Mouse (Mus musculus): ENCODE results near the gene Olfr784. TPM values are rescaled to one million over a fixed set of nuclear protein-coding genes. Genes with fewer than 3 reads are reported as not detected.
"Not testable (repeated sequence)": the region's sequence is repeated elsewhere in the genome, so short reads cannot be mapped to it uniquely, and the experiment has no call there.

The Olfr784 gene
- 0.08 TPM in 1 of 2 replicates, not detected in the other for polyA plus RNA-seq (2014; fragmentation: Nextera tagmentation; extraction: Ambion mirVana)

- no peaks in the 10 kb centered on the region for H3K9me3 ChIP-seq (ENCODE audit: control insufficient read depth, low read length)
- no peaks in the 10 kb centered on the region for H3K4me1 ChIP-seq (replicated peaks; ENCODE audit: control insufficient read depth, insufficient read depth, low read length)
- H3K36me3 ChIP-seq (ENCODE audit: control insufficient read depth, insufficient read depth, low read length) = no peaks in the 10 kb centered on the region
- no peak for ATAC-seq (replicated peaks; ENCODE audit: low FRiP score)
- no peaks in the 10 kb centered on the region for H3K27me3 ChIP-seq (ENCODE audit: control insufficient read depth, insufficient read depth, low read length)
- H3K9ac ChIP-seq (ENCODE audit: low read length) = no peak within 1 kb of the TSS
- H3K4me3 ChIP-seq (ENCODE audit: low read depth, low read length) = no peak within 1 kb of the TSS
- H3K27ac ChIP-seq (ENCODE audit: low read depth, low read length) = no peak within 1 kb of the TSS
- DNase-seq (ENCODE audit: low spot score) = no peak
- H3K4me2 ChIP-seq (ENCODE audit: low read depth, low read length, severe bottlenecking) = no peak within 1 kb of the TSS
These were observed at the start of gene Olfr784 for GRCm38 (mm10) chr10:129383783-129384182. Olfr784 (plus strand) TSS chr10:129384083.

- 93% methylated on average over 3 of the region's 3 CpGs for WGBS
- H3K4me3 ChIP-seq (ENCODE audit: low read depth, low read length) = no peak within 1 kb of the TSS
- no peak for DNase-seq (ENCODE audit: low spot score)
- no peaks in the 10 kb centered on the region for H3K9me3 ChIP-seq (ENCODE audit: control insufficient read depth, low read length)
- no peak for ATAC-seq (replicated peaks; ENCODE audit: low FRiP score)
- H3K4me2 ChIP-seq (ENCODE audit: low read depth, low read length, severe bottlenecking) = no peak within 1 kb of the TSS
- no peak within 1 kb of the TSS for H3K9ac ChIP-seq (ENCODE audit: low read length)
- H3K4me1 ChIP-seq (replicated peaks; ENCODE audit: control insufficient read depth, insufficient read depth, low read length) = no peaks in the 10 kb centered on the region
- no peaks in the 10 kb centered on the region for H3K27me3 ChIP-seq (ENCODE audit: control insufficient read depth, insufficient read depth, low read length)
- H3K27ac ChIP-seq (ENCODE audit: low read depth, low read length) = no peak within 1 kb of the TSS
- no peaks in the 10 kb centered on the region for H3K36me3 ChIP-seq (ENCODE audit: control insufficient read depth, insufficient read depth, low read length)
These were observed 35.3 kb upstream of the Olfr784 start, which contains the start of gene Olfr782 for GRCm38 (mm10) chr10:129348550-129348949. Olfr782 (plus strand) TSS chr10:129348850.

- H3K4me2 ChIP-seq (ENCODE audit: low read depth, low read length, severe bottlenecking); H3K9ac ChIP-seq (ENCODE audit: low read length); DNase-seq (ENCODE audit: low spot score); H3K9me3 ChIP-seq (ENCODE audit: control insufficient read depth, low read length); H3K27me3 ChIP-seq (ENCODE audit: control insufficient read depth, insufficient read depth, low read length); ATAC-seq (replicated peaks; ENCODE audit: low FRiP score); H3K4me3 ChIP-seq (ENCODE audit: low read depth, low read length); H3K36me3 ChIP-seq (ENCODE audit: control insufficient read depth, insufficient read depth, low read length); H3K27ac ChIP-seq (ENCODE audit: low read depth, low read length); H3K4me1 ChIP-seq (replicated peaks; ENCODE audit: control insufficient read depth, insufficient read depth, low read length): not testable (repeated sequence)
- WGBS = 76% methylated on average over 2 of the region's 2 CpGs
These were observed 31.4 kb upstream of the Olfr784 start for GRCm38 (mm10) chr10:129352475-129352874.

- H3K9ac ChIP-seq (ENCODE audit: low read length); H3K27ac ChIP-seq (ENCODE audit: low read depth, low read length); H3K9me3 ChIP-seq (ENCODE audit: control insufficient read depth, low read length); H3K4me3 ChIP-seq (ENCODE audit: low read depth, low read length); ATAC-seq (replicated peaks; ENCODE audit: low FRiP score); DNase-seq (ENCODE audit: low spot score); H3K36me3 ChIP-seq (ENCODE audit: control insufficient read depth, insufficient read depth, low read length); H3K4me2 ChIP-seq (ENCODE audit: low read depth, low read length, severe bottlenecking); H3K27me3 ChIP-seq (ENCODE audit: control insufficient read depth, insufficient read depth, low read length); H3K4me1 ChIP-seq (replicated peaks; ENCODE audit: control insufficient read depth, insufficient read depth, low read length): not testable (repeated sequence)
- 86% methylated on average over 4 of the region's 4 CpGs for WGBS
These were observed 27.4 kb upstream of the Olfr784 start for GRCm38 (mm10) chr10:129356496-129356895.

GRCm38 (mm10) chr10:129357307-129357706, 26.6 kb upstream of the Olfr784 start:
- no peak for ATAC-seq (replicated peaks; ENCODE audit: low FRiP score)
- H3K4me3 ChIP-seq (ENCODE audit: low read depth, low read length) = no peak overlapping the region
- no peak for DNase-seq (ENCODE audit: low spot score)
- H3K27ac ChIP-seq (ENCODE audit: low read depth, low read length) = no peak overlapping the region
- H3K27me3 ChIP-seq (ENCODE audit: control insufficient read depth, insufficient read depth, low read length) = no peaks in the 10 kb centered on the region
- H3K36me3 ChIP-seq (ENCODE audit: control insufficient read depth, insufficient read depth, low read length) = no peaks in the 10 kb centered on the region
- H3K9me3 ChIP-seq (ENCODE audit: control insufficient read depth, low read length) = no peaks in the 10 kb centered on the region
- no peak overlapping the region for H3K9ac ChIP-seq (ENCODE audit: low read length)
- no peaks in the 10 kb centered on the region for H3K4me1 ChIP-seq (replicated peaks; ENCODE audit: control insufficient read depth, insufficient read depth, low read length)
- WGBS = 84% methylated on average over 5 of the region's 5 CpGs
- no peak overlapping the region for H3K4me2 ChIP-seq (ENCODE audit: low read depth, low read length, severe bottlenecking)

GRCm38 (mm10) chr10:129374051-129374450, 9.8 kb upstream of the Olfr784 start:
- not testable (repeated sequence) for H3K9ac ChIP-seq (ENCODE audit: low read length); ATAC-seq (replicated peaks; ENCODE audit: low FRiP score); H3K4me3 ChIP-seq (ENCODE audit: low read depth, low read length); H3K36me3 ChIP-seq (ENCODE audit: control insufficient read depth, insufficient read depth, low read length); H3K4me1 ChIP-seq (replicated peaks; ENCODE audit: control insufficient read depth, insufficient read depth, low read length); H3K4me2 ChIP-seq (ENCODE audit: low read depth, low read length, severe bottlenecking); H3K9me3 ChIP-seq (ENCODE audit: control insufficient read depth, low read length); H3K27ac ChIP-seq (ENCODE audit: low read depth, low read length); H3K27me3 ChIP-seq (ENCODE audit: control insufficient read depth, insufficient read depth, low read length); DNase-seq (ENCODE audit: low spot score)
- 86% methylated on average over 5 of the region's 5 CpGs for WGBS

GRCm38 (mm10) chr10:129400892-129401291, 17.0 kb downstream of the Olfr784 start:
- Histone ChIP-seq H3K4me1 (replicated peaks; ENCODE audit: control insufficient read depth, insufficient read depth, low read length) (no peaks in the 10 kb centered on the region), H3K27me3 (ENCODE audit: control insufficient read depth, insufficient read depth, low read length) (no peaks in the 10 kb centered on the region), H3K4me2 (ENCODE audit: low read depth, low read length, severe bottlenecking) (no peak overlapping the region), H3K4me3 (ENCODE audit: low read depth, low read length) (no peak overlapping the region), H3K27ac (ENCODE audit: low read depth, low read length) (no peak overlapping the region), H3K36me3 (ENCODE audit: control insufficient read depth, insufficient read depth, low read length) (no peaks in the 10 kb centered on the region), H3K9ac (ENCODE audit: low read length) (no peak overlapping the region), H3K9me3 (ENCODE audit: control insufficient read depth, low read length) (no peaks in the 10 kb centered on the region)
- no peak for ATAC-seq (replicated peaks; ENCODE audit: low FRiP score)
- WGBS = 59% methylated on average over 5 of the region's 5 CpGs
- DNase-seq (ENCODE audit: low spot score) = no peak

- DNase-seq (ENCODE audit: low spot score) = no peak
These were observed 21.2 kb downstream of the Olfr784 start, which contains the start of gene Olfr785 for GRCm38 (mm10) chr10:129405126-129405525. Olfr785 (plus strand) TSS chr10:129405426.

GRCm38 (mm10) chr10:129427006-129427405, 43.1 kb downstream of the Olfr784 start, which contains the start of gene Olfr786:
Olfr786 (plus strand) TSS chr10:129427306.
- Histone ChIP-seq H3K9me3 (ENCODE audit: control insufficient read depth, low read length) (no peaks in the 10 kb centered on the region), H3K4me1 (replicated peaks; ENCODE audit: control insufficient read depth, insufficient read depth, low read length) (no peaks in the 10 kb centered on the region), H3K4me2 (ENCODE audit: low read depth, low read length, severe bottlenecking) (no peak within 1 kb of the TSS), H3K4me3 (ENCODE audit: low read depth, low read length) (no peak within 1 kb of the TSS), H3K9ac (ENCODE audit: low read length) (no peak within 1 kb of the TSS), H3K27me3 (ENCODE audit: control insufficient read depth, insufficient read depth, low read length) (no peaks in the 10 kb centered on the region), H3K27ac (ENCODE audit: low read depth, low read length) (no peak within 1 kb of the TSS), H3K36me3 (ENCODE audit: control insufficient read depth, insufficient read depth, low read length) (no peaks in the 10 kb centered on the region)
- DNase-seq (ENCODE audit: low spot score) (no peak), ATAC-seq (replicated peaks; ENCODE audit: low FRiP score) (no peak)

More at GRCm38 (mm10) chr10:129405126-129405525, 21.2 kb downstream of the Olfr784 start, which contains the start of gene Olfr785:
- Histone ChIP-seq H3K4me1 (replicated peaks; ENCODE audit: control insufficient read depth, insufficient read depth, low read length) (no peaks in the 10 kb centered on the region), H3K36me3 (ENCODE audit: control insufficient read depth, insufficient read depth, low read length) (no peaks in the 10 kb centered on the region), H3K9me3 (ENCODE audit: control insufficient read depth, low read length) (no peaks in the 10 kb centered on the region), H3K9ac (ENCODE audit: low read length) (no peak within 1 kb of the TSS), H3K27me3 (ENCODE audit: control insufficient read depth, insufficient read depth, low read length) (no peaks in the 10 kb centered on the region), H3K4me3 (ENCODE audit: low read depth, low read length) (no peak within 1 kb of the TSS), H3K27ac (ENCODE audit: low read depth, low read length) (no peak within 1 kb of the TSS), H3K4me2 (ENCODE audit: low read depth, low read length, severe bottlenecking) (no peak within 1 kb of the TSS)
- ATAC-seq (replicated peaks; ENCODE audit: low FRiP score) = no peak
- 79% methylated on average over 2 of the region's 2 CpGs for WGBS

Data from forebrain, embryonic 11.5 days (tissue).